Mouse (Mus musculus): Measurements from ENCODE around the gene Polr3e. TPM values are rescaled to one million over a fixed set of nuclear protein-coding genes. Genes with fewer than 3 reads are reported as not detected.

The Polr3e gene
- polyA plus RNA-seq, 1 experiment, result 22.0 TPM

- Histone ChIP-seq H3K27ac (ENCODE audit: insufficient read depth, low read length) (no peak overlapping the region), H3K4me1 (ENCODE audit: control insufficient read depth, insufficient read depth, low read length) (no peaks in the 10 kb centered on the region), H3K4me3 (ENCODE audit: insufficient read depth, low read length) (no peak overlapping the region)
- no peak for TF ChIP-seq POLR2A (IDR thresholded peaks at IDR 0.05; ENCODE audit: low read depth, low read length)
- TF ChIP-seq CTCF (IDR thresholded peaks at IDR 0.05; ENCODE audit: borderline replicate concordance, insufficient read depth, low read length), result no peak
Observed at GRCm38 (mm10) chr7:120991191-120991590, 73.6 kb downstream of the Polr3e start.

Other genes starting within 250 kb of the Polr3e start
- gene Pdzd9, start 247.4 kb upstream of the Polr3e start, polyA plus RNA-seq (2011; ENCODE audit: insufficient read length, low read depth, missing spikeins), result not detected in 2 replicates
- gene Mosmo, start 240.1 kb upstream of the Polr3e start, polyA plus RNA-seq (2011; ENCODE audit: insufficient read length, low read depth, missing spikeins), result 37.5 and 38.6 TPM in 2 replicates
- gene Vwa3a, start 178.4 kb upstream of the Polr3e start, polyA plus RNA-seq (2011; ENCODE audit: insufficient read length, low read depth, missing spikeins), result 0.13 TPM in 1 of 2 replicates, not detected in the other
- not detected in 2 replicates for gene Gm5737, start 105.4 kb upstream of the Polr3e start, polyA plus RNA-seq (2011; ENCODE audit: insufficient read length, low read depth, missing spikeins)
- gene Eef2k, start 74.9 kb upstream of the Polr3e start, polyA plus RNA-seq (2011; ENCODE audit: insufficient read length, low read depth, missing spikeins), result 42.0 and 47.7 TPM in 2 replicates
- gene Cdr2, start 64.6 kb downstream of the Polr3e start, polyA plus RNA-seq (2011; ENCODE audit: insufficient read length, low read depth, missing spikeins), result 44.6 and 51.9 TPM in 2 replicates
- gene Mfsd13b, start 64.8 kb downstream of the Polr3e start, polyA plus RNA-seq (2011; ENCODE audit: insufficient read length, low read depth, missing spikeins), result not detected in 2 replicates
- gene Mettl9, start 116.7 kb downstream of the Polr3e start, polyA plus RNA-seq (2011; ENCODE audit: insufficient read length, low read depth, missing spikeins), result 126 and 171 TPM in 2 replicates
- gene Igsf6, start 156.8 kb downstream of the Polr3e start, polyA plus RNA-seq (2011; ENCODE audit: insufficient read length, low read depth, missing spikeins), result 0.23 TPM in 1 of 2 replicates, not detected in the other
- 0.12 and 0.32 TPM in 2 replicates for gene Otoa, start 163.9 kb downstream of the Polr3e start, polyA plus RNA-seq (2011; ENCODE audit: insufficient read length, low read depth, missing spikeins)